Mouse (Mus musculus) MEL (cell line): Measurements from ENCODE around the gene Tfrc. TPM values are rescaled to one million over a fixed set of nuclear protein-coding genes. Genes with fewer than 3 reads are reported as not detected.

Experiments
- DNase-seq: peaks from one replicate; pipeline ENCODE4 v3.0.0; 2011; ENCODE audit warnings: low read depth, low spot score
- H3K27ac ChIP-seq: 2 replicates; pipeline ENCODE4 v1.5.1; 2012; ENCODE audit warnings: low read depth, mild to moderate bottlenecking, control low read depth, low read length, moderate library complexity; ENCODE audit not compliant: control insufficient read depth
- H3K27me3 ChIP-seq, 2 experiments: fragments of 150-350 bp in 1 of 2; sonication (generic) in 1 of 2; 2 replicates each; pipeline ENCODE4 v1.6.1; 2012; ENCODE audit warnings: low read length in 2 of 2, mild to moderate bottlenecking in 2 of 2, improper control_type of control experiment in 1 of 2, moderate library complexity in 1 of 2; ENCODE audit not compliant: insufficient read depth in 2 of 2, control insufficient read depth in 1 of 2
- H3K36me3 ChIP-seq, 2 experiments: 2 replicates each; pipeline ENCODE4 v1.6.1; 2012 to 2014; ENCODE audit warnings: low read length in 2 of 2, improper control_type of control experiment in 1 of 2, inconsistent platforms in 1 of 2, mild to moderate bottlenecking in 1 of 2; ENCODE audit not compliant: insufficient read depth in 2 of 2, control insufficient read depth in 1 of 2
- H3K4me1 ChIP-seq, 2 experiments: fragments of 150-350 bp in 1 of 2; sonication (generic) in 1 of 2; 2 replicates each; pipeline ENCODE4 v1.6.1; 2012; ENCODE audit warnings: low read length in 2 of 2, improper control_type of control experiment in 1 of 2, mild to moderate bottlenecking in 1 of 2; ENCODE audit not compliant: insufficient read depth in 2 of 2, control insufficient read depth in 1 of 2
- H3K4me3 ChIP-seq, 2 experiments: fragments of 150-350 bp in 1 of 2; sonication (generic) in 1 of 2; 2 replicates each; pipeline ENCODE4 v1.5.1; 2012; ENCODE audit warnings: low read depth in 2 of 2, low read length in 2 of 2, mild to moderate bottlenecking in 2 of 2, moderate library complexity in 2 of 2, control low read depth in 1 of 2, improper control_type of control experiment in 1 of 2; ENCODE audit not compliant: control insufficient read depth in 1 of 2, insufficient read depth in 1 of 2
- H3K79me2 ChIP-seq: 2 replicates; pipeline ENCODE4 v1.6.1; 2012; ENCODE audit warnings: mild to moderate bottlenecking, low read length, moderate library complexity; ENCODE audit not compliant: control insufficient read depth, poor library complexity, insufficient read depth
- H3K9ac ChIP-seq: 2 replicates; pipeline ENCODE4 v1.6.1; 2012; ENCODE audit warnings: low read depth, mild to moderate bottlenecking, control low read depth, low read length, moderate library complexity; ENCODE audit not compliant: control insufficient read depth, poor library complexity, severe bottlenecking
- H3K9me3 ChIP-seq: fragments of 150-350 bp; sonication (generic); replicated peaks from 2 replicates; pipeline ENCODE4 v1.6.1; 2012; ENCODE audit warnings: mild to moderate bottlenecking, low read length, improper control_type of control experiment, moderate library complexity; ENCODE audit not compliant: insufficient read depth
- BHLHE40 ChIP-seq: IDR thresholded peaks from 2 replicates; pipeline ENCODE4 v1.6.1; 2012; ENCODE audit warnings: low read depth, mild to moderate bottlenecking, inconsistent platforms, low read length, improper control_type of control experiment, borderline replicate concordance
- CHD2 ChIP-seq: IDR thresholded peaks from 2 replicates; pipeline ENCODE4 v1.6.1; 2011; ENCODE audit warnings: low read length, improper control_type of control experiment
- ELF1 ChIP-seq: IDR thresholded peaks from 2 replicates; pipeline ENCODE4 v1.6.1; 2014; ENCODE audit warnings: low read depth, mild to moderate bottlenecking, inconsistent platforms, low read length, improper control_type of control experiment, moderate library complexity
- ETS1 ChIP-seq: IDR thresholded peaks from 2 replicates; pipeline ENCODE4 v1.6.1; 2012; ENCODE audit warnings: low read depth, mild to moderate bottlenecking, inconsistent platforms, low read length, improper control_type of control experiment, moderate library complexity
- GABPA ChIP-seq: IDR thresholded peaks from 2 replicates; pipeline ENCODE4 v1.6.1; 2012; ENCODE audit warnings: low read depth, mild to moderate bottlenecking, inconsistent platforms, low read length, improper control_type of control experiment, moderate library complexity
- GATA1 ChIP-seq: IDR thresholded peaks from 2 replicates; pipeline ENCODE4 v1.6.1; 2011; ENCODE audit warnings: low read depth, low read length, improper control_type of control experiment
- JUND ChIP-seq: IDR thresholded peaks from 2 replicates; pipeline ENCODE4 v1.6.1; 2011; ENCODE audit warnings: low read depth, mild to moderate bottlenecking, improper control_type of control experiment, low read length
- KAT2A ChIP-seq: conservative IDR thresholded peaks from 2 replicates; pipeline ENCODE4 v1.6.1; 2012; ENCODE audit warnings: low read depth, low read length, improper control_type of control experiment, inconsistent platforms
- MAFK ChIP-seq: IDR thresholded peaks from 2 replicates; pipeline ENCODE4 v1.6.1; 2011; ENCODE audit warnings: low read depth, mild to moderate bottlenecking, low read length, improper control_type of control experiment, borderline replicate concordance
- MAX ChIP-seq: IDR thresholded peaks from 2 replicates; pipeline ENCODE4 v1.6.1; 2011; ENCODE audit warnings: low read length, improper control_type of control experiment
- MEF2A ChIP-seq: IDR thresholded peaks from 2 replicates; pipeline ENCODE4 v1.6.1; 2014; ENCODE audit warnings: low read depth, mild to moderate bottlenecking, inconsistent platforms, low read length, improper control_type of control experiment; ENCODE audit not compliant: poor library complexity, insufficient replicate concordance, severe bottlenecking; ENCODE audit errors: extremely low read depth
- MXI1 ChIP-seq: IDR thresholded peaks from 2 replicates; pipeline ENCODE4 v1.6.1; 2011; ENCODE audit warnings: mild to moderate bottlenecking, low read depth, low read length, improper control_type of control experiment
- MYC ChIP-seq: IDR thresholded peaks from 2 replicates; pipeline ENCODE4 v1.6.1; 2011; ENCODE audit warnings: low read depth, mild to moderate bottlenecking, low read length, improper control_type of control experiment, moderate library complexity
- NELFE ChIP-seq: IDR thresholded peaks from 2 replicates; pipeline ENCODE4 v1.6.1; 2011; ENCODE audit warnings: low read depth, low read length, improper control_type of control experiment
- NRF1 ChIP-seq: IDR thresholded peaks from 2 replicates; pipeline ENCODE4 v1.6.1; 2014; ENCODE audit warnings: low read depth, mild to moderate bottlenecking, inconsistent platforms, low read length, improper control_type of control experiment, moderate library complexity; ENCODE audit not compliant: poor library complexity, insufficient read depth, severe bottlenecking
- POLR2AphosphoS5 ChIP-seq: IDR thresholded peaks from 2 replicates; pipeline ENCODE4 v1.6.1; 2012; ENCODE audit warnings: low read depth, borderline replicate concordance, mild to moderate bottlenecking, inconsistent platforms, low read length, moderate library complexity, mixed read lengths
- RAD21 ChIP-seq: IDR thresholded peaks from 2 replicates; pipeline ENCODE4 v1.6.1; 2011; ENCODE audit warnings: mild to moderate bottlenecking, low read depth, low read length, improper control_type of control experiment
- RCOR1 ChIP-seq: IDR thresholded peaks from 2 replicates; pipeline ENCODE4 v1.6.1; 2012; ENCODE audit warnings: low read depth, mild to moderate bottlenecking, inconsistent platforms, low read length, improper control_type of control experiment
- SIN3A ChIP-seq: IDR thresholded peaks from 2 replicates; pipeline ENCODE4 v1.6.1; 2012; ENCODE audit warnings: low read length, improper control_type of control experiment, inconsistent platforms
- TAL1 ChIP-seq: IDR thresholded peaks from 2 replicates; pipeline ENCODE4 v1.6.1; 2012; ENCODE audit warnings: mild to moderate bottlenecking, inconsistent platforms, low read length, moderate library complexity, mixed read lengths
- TBP ChIP-seq: IDR thresholded peaks from 2 replicates; pipeline ENCODE4 v1.8.0; 2011; ENCODE audit warnings: low read depth, low read length, improper control_type of control experiment
- USF1 ChIP-seq: IDR thresholded peaks from 2 replicates; pipeline ENCODE4 v1.6.1; 2014; ENCODE audit warnings: low read depth, mild to moderate bottlenecking, inconsistent platforms, low read length, improper control_type of control experiment, moderate library complexity
- ZC3H11A ChIP-seq: IDR thresholded peaks from 2 replicates; pipeline ENCODE4 v1.6.1; 2012; ENCODE audit warnings: low read depth, mild to moderate bottlenecking, inconsistent platforms, low read length, improper control_type of control experiment
- ZKSCAN1 ChIP-seq: IDR thresholded peaks from 2 replicates; pipeline ENCODE4 v1.6.1; 2012; ENCODE audit warnings: low read depth, mild to moderate bottlenecking, inconsistent platforms, low read length, improper control_type of control experiment, moderate library complexity
- ZMIZ1 ChIP-seq: IDR thresholded peaks from 2 replicates; pipeline ENCODE4 v1.6.1; 2012; ENCODE audit warnings: low read depth, mild to moderate bottlenecking, inconsistent platforms, low read length, improper control_type of control experiment, moderate library complexity
- ZNF384 ChIP-seq: IDR thresholded peaks from 2 replicates; pipeline ENCODE4 v1.6.1; 2012; ENCODE audit warnings: low read depth, mild to moderate bottlenecking, inconsistent platforms, low read length, improper control_type of control experiment
- polyA plus RNA-seq, 2 experiments: library from polyadenylated mRNA; stranded (reverse) in 1 of 2; unstranded in 1 of 2; fragments of >175 nt in 1 of 2; fragments of >200 nt in 1 of 2; gene quantifications; 2 replicates each; pipeline versions ENCODE4 v1.2.1 to v1.2.4; 2012; ENCODE audit warnings: low replicate concordance in 2 of 2, low read depth in 1 of 2; ENCODE audit not compliant: insufficient read length in 2 of 2, insufficient read depth in 1 of 2, missing spikeins in 1 of 2
- total RNA-seq: library from RNA; depleted of rRNA; stranded (reverse); fragments of 300-350 nt; gene quantifications from 2 replicates; pipeline ENCODE4 v1.2.3, GENCODE M21; 2012

Gene Tfrc
- total and polyA plus RNA-seq, 3 experiments: 90.9 to 234 (median 106) TPM

- no peak overlapping the region for H3K4me3 ChIP-seq
- peak; percentile 37 for DNase-seq
- H3K27ac ChIP-seq: no peak overlapping the region
- no peaks in the 10 kb centered on the region for H3K36me3 ChIP-seq
- no peaks in the 10 kb centered on the region for H3K9me3 ChIP-seq
- no peak for TF ChIP-seq ZKSCAN1
- no peak for TF ChIP-seq SIN3A
- TF ChIP-seq ZC3H11A: no peak
- TF ChIP-seq JUND: no peak
- no peak for TF ChIP-seq TBP
- no peak for TF ChIP-seq NELFE
- TF ChIP-seq MEF2A: no peak
- no peak for TF ChIP-seq ZMIZ1
- TF ChIP-seq TAL1: no peak
- TF ChIP-seq GATA1: no peak
- no peak for TF ChIP-seq MAFK
- no peak for TF ChIP-seq RCOR1
- TF ChIP-seq ZNF384: no peak
- TF ChIP-seq BHLHE40: no peak
- H3K4me1 ChIP-seq: peaks cover 0 to 11% of the 10 kb centered on the region in 2 experiments; a peak in 3 of 4 replicates
- no peak overlapping the region for H3K9ac ChIP-seq
- no peaks in the 10 kb centered on the region for H3K79me2 ChIP-seq
- H3K27me3 ChIP-seq: peaks cover 0 to 3% of the 10 kb centered on the region in 2 experiments; a peak in 3 of 4 replicates
These were observed 10.8 kb upstream of the Tfrc start for GRCm38 (mm10) chr16:32597909-32598381.

GRCm38 (mm10) chr16:32599151-32599550 lies 9.6 kb upstream of the Tfrc start:
- peaks cover 0 to 11% of the 10 kb centered on the region in 2 experiments; a peak in 3 of 4 replicates for H3K4me1 ChIP-seq
- no peaks in the 10 kb centered on the region for H3K36me3 ChIP-seq
- H3K9me3 ChIP-seq: no peaks in the 10 kb centered on the region
- H3K79me2 ChIP-seq: no peaks in the 10 kb centered on the region
- no peak for DNase-seq
- no peaks in the 10 kb centered on the region; a peak in 2 of 4 replicates for H3K27me3 ChIP-seq
- H3K9ac ChIP-seq: no peak overlapping the region
- H3K27ac ChIP-seq: no peak overlapping the region
- no peak for TF ChIP-seq POLR2AphosphoS5
- TF ChIP-seq USF1: no peak
- TF ChIP-seq ZC3H11A: no peak
- TF ChIP-seq RCOR1: no peak
- TF ChIP-seq CHD2: no peak
- no peak for TF ChIP-seq NELFE
- TF ChIP-seq KAT2A: no peak
- TF ChIP-seq MYC: no peak
- no peak for TF ChIP-seq JUND
- TF ChIP-seq MAX: no peak
- no peak for TF ChIP-seq BHLHE40
- TF ChIP-seq MAFK: no peak
- TF ChIP-seq NRF1: no peak
- no peak for TF ChIP-seq ELF1
- no peak for TF ChIP-seq RAD21
- no peak for TF ChIP-seq GABPA
- no peak for TF ChIP-seq TBP
- no peak for TF ChIP-seq ETS1
- TF ChIP-seq MXI1: no peak
- TF ChIP-seq ZMIZ1: no peak
- no peak overlapping the region for H3K4me3 ChIP-seq
